In genomic region chr19:47507128-47508121, GRCm38 (mm10) we compare ENCODE assay signal across 8 mouse cellular contexts. TPM values are rescaled to one million over a fixed set of nuclear protein-coding genes. Genes with fewer than 3 reads are reported as not detected.
DNase-seq lines count a peak whose midpoint lies in the region; ATAC-seq and TF ChIP-seq lines count a peak whose summit lies in the region.

No protein-coding gene starts in this region.

- peak; percentile 16; the same call in 1 of the 2 replicates for ATAC-seq in G1E (ENCODE audit: extremely low read depth, insufficient number of reproducible peaks, low FRiP score, poor library complexity, severe bottlenecking)
- ATAC-seq in kidney, postnatal 0 days (replicated peaks; ENCODE audit: low FRiP score, low read depth), result no peak
- ATAC-seq in midbrain, postnatal 0 days (ENCODE audit: low FRiP score), result peak; percentile 48; the same call in 1 of the 2 replicates
- ATAC-seq in stomach, postnatal 0 days (ENCODE audit: low FRiP score, low TSS enrichment), result no peak

- 48% methylated on average over 27 of the region's 27 CpGs for WGBS in kidney, postnatal 0 days
- WGBS in liver, adult 2 months, result 63% methylated on average over 27 of the region's 27 CpGs
- WGBS in midbrain, postnatal 0 days, result 39% methylated on average over 27 of the region's 27 CpGs
- WGBS in stomach, postnatal 0 days, result 48% methylated on average over 27 of the region's 27 CpGs

- peaks cover 45% of the 10 kb centered on the region for H3K4me1 ChIP-seq in G1E (ENCODE audit: insufficient read depth, low read depth, low read length)
- H3K4me1 ChIP-seq in kidney, postnatal 0 days (replicated peaks; ENCODE audit: insufficient read depth, low read length), result peaks cover 12% of the 10 kb centered on the region; the same call in 1 of the 2 replicates
- 0 out of 2 replicates have a peak, but pooled peaks cover 2% of the 10 kb centered on the region for H3K4me1 ChIP-seq in liver, adult 2 months (ENCODE audit: control insufficient read depth, insufficient read depth, low read length)
- H3K4me1 ChIP-seq in midbrain, postnatal 0 days (ENCODE audit: insufficient read depth, low read length), result no peaks in the 10 kb centered on the region
- peaks cover 11% of the 10 kb centered on the region for H3K4me1 ChIP-seq in stomach, postnatal 0 days (replicated peaks; ENCODE audit: control insufficient read depth, insufficient read depth)

- 0 out of 2 replicates have a peak overlapping the region, but pooled peaks have one; percentile 18 for H3K4me2 ChIP-seq in kidney, postnatal 0 days (ENCODE audit: low read length)
- peak overlapping the region; percentile 21 for H3K4me2 ChIP-seq in midbrain, postnatal 0 days (ENCODE audit: low read depth, low read length, poor library complexity, severe bottlenecking)
- H3K4me2 ChIP-seq in stomach, postnatal 0 days (replicated peaks; ENCODE audit: low read depth), result peak overlapping the region; percentile 29

- H3K27me3 ChIP-seq in G1E (ENCODE audit: insufficient read depth, low read length), result no peaks in the 10 kb centered on the region
- no peaks in the 10 kb centered on the region for H3K27me3 ChIP-seq in kidney, postnatal 0 days (ENCODE audit: insufficient read depth, low read length)
- no peaks in the 10 kb centered on the region for H3K27me3 ChIP-seq in liver, adult 2 months (ENCODE audit: control insufficient read depth, insufficient read depth, low read length)
- H3K27me3 ChIP-seq in midbrain, postnatal 0 days (ENCODE audit: insufficient read depth, low read length), result no peaks in the 10 kb centered on the region
- H3K27me3 ChIP-seq in stomach, postnatal 0 days (ENCODE audit: control insufficient read depth, insufficient read depth, low read length), result no peaks in the 10 kb centered on the region

- H3K27ac ChIP-seq in kidney, postnatal 0 days, result peak overlapping the region; percentile 88; the same call in 1 of the 2 replicates
- H3K27ac ChIP-seq in liver, adult 2 months (replicated peaks; ENCODE audit: insufficient read depth, low read depth, low read length), result no peak overlapping the region
- H3K27ac ChIP-seq in midbrain, postnatal 0 days (ENCODE audit: low read depth, low read length), result no peak overlapping the region
- peak overlapping the region; percentile 93 for H3K27ac ChIP-seq in stomach, postnatal 0 days (replicated peaks)

- TF ChIP-seq CTCF in G1E (IDR thresholded peaks at IDR 0.05; ENCODE audit: low read depth, low read length), result peak; percentile 78
- peak; percentile 94 for TF ChIP-seq CTCF in kidney, postnatal 0 days (IDR thresholded peaks at IDR 0.05; ENCODE audit: low read depth)
- TF ChIP-seq CTCF in liver, adult 2 months (IDR thresholded peaks at IDR 0.05; ENCODE audit: low read depth, low read length), result peak; percentile 59
- peak; percentile 95 for TF ChIP-seq CTCF in midbrain, postnatal 0 days (IDR thresholded peaks at IDR 0.05)
- peak; percentile 97 for TF ChIP-seq CTCF in stomach, postnatal 0 days (IDR thresholded peaks at IDR 0.05; ENCODE audit: low read depth)

- no peak overlapping the region for H3K9ac ChIP-seq in kidney, postnatal 0 days (ENCODE audit: low read depth, low read length)
- no peak overlapping the region for H3K9ac ChIP-seq in liver, adult 2 months (ENCODE audit: low read depth, low read length)
- H3K9ac ChIP-seq in midbrain, postnatal 0 days (replicated peaks; ENCODE audit: low read length, poor library complexity, severe bottlenecking), result 0 out of 2 replicates have a peak overlapping the region, but pooled peaks have one; percentile 20
- H3K9ac ChIP-seq in stomach, postnatal 0 days (ENCODE audit: low read length), result peak overlapping the region; percentile 32

- H3K36me3 ChIP-seq in G1E (replicated peaks), result peaks cover 68% of the 10 kb centered on the region
- H3K36me3 ChIP-seq in kidney, postnatal 0 days (ENCODE audit: insufficient read depth, low read length), result peaks cover 6% of the 10 kb centered on the region; the same call in 1 of the 2 replicates
- H3K36me3 ChIP-seq in liver, adult 2 months (ENCODE audit: control insufficient read depth, insufficient read depth, low read length), result no peaks in the 10 kb centered on the region
- H3K36me3 ChIP-seq in midbrain, postnatal 0 days (ENCODE audit: insufficient read depth, low read length), result no peaks in the 10 kb centered on the region
- H3K36me3 ChIP-seq in stomach, postnatal 0 days (ENCODE audit: control insufficient read depth, insufficient read depth, low read length), result 0 out of 2 replicates have a peak, but pooled peaks cover 3% of the 10 kb centered on the region

- H3K9me3 ChIP-seq in G1E (replicated peaks), result no peaks in the 10 kb centered on the region
- H3K9me3 ChIP-seq in kidney, postnatal 0 days (replicated peaks; ENCODE audit: low read length), result no peaks in the 10 kb centered on the region
- H3K9me3 ChIP-seq in midbrain, postnatal 0 days (ENCODE audit: low read length), result no peaks in the 10 kb centered on the region
- no peaks in the 10 kb centered on the region for H3K9me3 ChIP-seq in stomach, postnatal 0 days (ENCODE audit: control insufficient read depth, low read length)

- peak; percentile 56 for DNase-seq in 3134 (ENCODE audit: extremely low read depth, insufficient read length, low spot score)
- DNase-seq in G1E (ENCODE audit: low spot score), result peak; percentile 44
- DNase-seq in cerebellum, postnatal 10 days, result peak; percentile 79 to 81
- peak; percentile 37 to 72 for DNase-seq in frontal cortex, postnatal 25 days (ENCODE audit: low spot score in 2 of 2)
- DNase-seq in kidney, postnatal 0 days (ENCODE audit: low spot score), result peak; percentile 92
- DNase-seq in liver, adult 2 months (ENCODE audit: extremely low read depth, low read depth, low spot score), result peak; percentile 23
- DNase-seq in midbrain, postnatal 0 days (ENCODE audit: low spot score), result peak; percentile 80
- DNase-seq in stomach, postnatal 0 days (ENCODE audit: low spot score), result peak; percentile 73

- no peak for TF ChIP-seq EP300 in stomach, postnatal 0 days (optimal IDR thresholded peaks at IDR 0.05)

- no peak for TF ChIP-seq POLR2A in liver, adult 2 months (IDR thresholded peaks at IDR 0.05; ENCODE audit: extremely low read depth, insufficient read depth, low read length)

- H3K4me3 ChIP-seq in G1E (ENCODE audit: low read depth, low read length), result no peak overlapping the region; the same call in 1 of the 2 replicates
- H3K4me3 ChIP-seq in kidney, postnatal 0 days (replicated peaks; ENCODE audit: low read depth, low read length), result no peak overlapping the region
- H3K4me3 ChIP-seq in liver, adult 2 months (ENCODE audit: insufficient read depth, low read depth, low read length), result no peak overlapping the region
- peak overlapping the region; percentile 13; the same call in 1 of the 2 replicates for H3K4me3 ChIP-seq in midbrain, postnatal 0 days (ENCODE audit: low read depth, low read length)
- H3K4me3 ChIP-seq in stomach, postnatal 0 days (ENCODE audit: low read depth, low read length), result no peak overlapping the region

- H3K79me2 ChIP-seq in liver, adult 2 months (ENCODE audit: control insufficient read depth, insufficient read depth, low read length), result no peaks in the 10 kb centered on the region

RNA-seq across cellular contexts. Expression of gene Stn1, which starts 29.9 kb away (rescaled TPM):
- total RNA-seq in G1E (2014; fragmentation: Nextera tagmentation) (19.7 and 28.5 TPM in 2 replicates), G1E (2017) (26.9 and 36.6 TPM in 2 replicates)
- 7.5 and 7.7 TPM in 2 replicates for polyA plus RNA-seq in G1E (2012)
- 31.5 and 33.9 TPM in 2 replicates for polyA plus RNA-seq in kidney, postnatal 0 days (2015; fragmentation: Nextera tagmentation; extraction: Ambion mirVana)
- 3.7 and 5.0 TPM in 2 replicates for total RNA-seq in liver, adult 2 months (2014; rRNA removed)
- 3.7 and 4.7 TPM in 2 replicates for polyA plus RNA-seq in liver, adult 2 months (2012; rRNA removed)
- 16.3 and 28.1 TPM in 2 replicates for total RNA-seq in midbrain, postnatal 0 days (2014; rRNA removed)
- 19.5 and 22.2 TPM in 2 replicates for polyA plus RNA-seq in midbrain, postnatal 0 days (2015; fragmentation: Nextera tagmentation; extraction: Ambion mirVana)
- 25.9 and 28.5 TPM in 2 replicates for polyA plus RNA-seq in stomach, postnatal 0 days (2015; fragmentation: Nextera tagmentation; extraction: Ambion mirVana)

RNA-seq across cellular contexts. Expression of gene Sh3pxd2a, which starts 43.2 kb away (rescaled TPM):
- total RNA-seq in G1E (2014; fragmentation: Nextera tagmentation), result not detected in 2 replicates
- total RNA-seq in G1E (2017), result under 0.01 and 0.16 TPM in 2 replicates
- not detected in 2 replicates for polyA plus RNA-seq in G1E (2012)
- polyA plus RNA-seq in kidney, postnatal 0 days (2015; fragmentation: Nextera tagmentation; extraction: Ambion mirVana), result 4.1 TPM in 2 replicates
- 4.2 and 7.0 TPM in 2 replicates for total RNA-seq in liver, adult 2 months (2014; rRNA removed)
- polyA plus RNA-seq in liver, adult 2 months (2012; rRNA removed), result 10.0 and 13.9 TPM in 2 replicates
- 21.0 and 27.4 TPM in 2 replicates for total RNA-seq in midbrain, postnatal 0 days (2014; rRNA removed)
- polyA plus RNA-seq in midbrain, postnatal 0 days (2015; fragmentation: Nextera tagmentation; extraction: Ambion mirVana), result 1.2 and 1.5 TPM in 2 replicates
- polyA plus RNA-seq in stomach, postnatal 0 days (2015; fragmentation: Nextera tagmentation; extraction: Ambion mirVana), result 3.7 and 4.3 TPM in 2 replicates

Comparison
In these comparisons a context has a peak if more than half of its experiments do, and no peak if none do; other contexts are left out.
1. DNase-seq: peak in every context shown above with its lines; median percentile 92 in kidney, postnatal 0 days; 80 in cerebellum, postnatal 10 days; 80 in midbrain, postnatal 0 days; 73 in stomach, postnatal 0 days; 56 in 3134; 54 in frontal cortex, postnatal 25 days; 44 in G1E; 23 in liver, adult 2 months.
2. ATAC-seq: peak in G1E (single experiment) and midbrain, postnatal 0 days (single experiment); none in kidney, postnatal 0 days (single experiment) and stomach, postnatal 0 days (single experiment).
3. H3K27ac ChIP-seq: peak in kidney, postnatal 0 days (single experiment) and stomach, postnatal 0 days (single experiment); none in liver, adult 2 months (single experiment) and midbrain, postnatal 0 days (single experiment).
4. H3K9ac ChIP-seq: peak in midbrain, postnatal 0 days (single experiment) and stomach, postnatal 0 days (single experiment); none in kidney, postnatal 0 days (single experiment) and liver, adult 2 months (single experiment).
5. Peak in every context shown above with its lines, with median percentiles within 50 percentile points of each other: CTCF ChIP-seq and H3K4me2 ChIP-seq.